Mouse (Mus musculus): ENCODE results near the gene Mgam.
"Not testable (repeated sequence)": the region's sequence is repeated elsewhere in the genome, so short reads cannot be mapped to it uniquely, and the experiment has no call there.

The Mgam gene

DNA sequence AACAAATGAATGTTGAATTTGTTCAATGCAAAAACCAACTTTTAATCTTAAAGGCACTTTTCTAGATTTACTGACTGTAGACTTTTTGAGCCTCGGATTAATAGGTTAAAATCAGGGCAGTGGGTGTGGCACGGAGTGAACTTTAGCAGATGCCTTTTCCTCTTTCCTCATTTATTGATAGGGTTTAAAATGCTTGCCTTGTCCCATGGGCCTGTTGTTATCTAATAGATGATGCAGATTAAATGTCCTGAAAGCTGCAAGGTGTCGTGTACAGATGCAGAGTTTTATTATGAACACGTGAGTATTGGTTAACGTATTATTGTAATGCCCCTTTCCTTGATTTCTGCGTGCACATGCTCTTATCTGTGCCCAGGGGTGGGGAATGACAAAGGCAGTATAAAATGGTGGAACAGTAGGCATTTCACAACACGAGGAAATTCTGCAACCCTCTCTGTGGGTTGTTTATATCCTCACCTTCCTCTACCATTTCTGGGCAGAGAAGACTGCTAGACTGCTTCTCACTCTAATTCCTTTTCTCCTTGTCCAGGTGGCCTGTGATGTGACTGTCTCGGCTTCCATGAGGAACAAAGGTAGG lies at the start of gene Mgam:
TSS of gene Mgam (plus strand) at position 426 of the 595 bp plus-strand sequence.
- no peak for DNase-seq (ENCODE audit: low read depth, low spot score)

DNA sequence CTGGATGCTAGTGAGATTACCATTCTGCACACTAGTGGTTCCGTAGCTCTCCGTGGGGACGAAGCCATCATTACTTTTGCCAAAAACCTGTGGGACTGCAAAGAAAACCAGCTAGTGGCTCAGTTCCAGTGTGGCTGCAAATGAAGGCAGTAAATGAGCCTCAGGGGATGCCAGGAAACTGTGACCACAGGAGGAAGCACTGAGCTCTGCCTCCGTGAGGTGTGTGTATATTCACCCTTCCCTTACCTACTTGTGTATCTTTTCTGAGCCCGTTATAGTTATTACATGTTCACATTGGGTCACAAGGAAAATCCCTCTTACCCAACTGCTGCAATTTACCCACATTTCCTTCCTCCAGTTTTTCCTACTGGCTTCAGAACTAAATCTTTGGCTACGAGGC lies 44.3 kb upstream of the Mgam start:
- no peak for DNase-seq (ENCODE audit: low read depth, low spot score)

DNA sequence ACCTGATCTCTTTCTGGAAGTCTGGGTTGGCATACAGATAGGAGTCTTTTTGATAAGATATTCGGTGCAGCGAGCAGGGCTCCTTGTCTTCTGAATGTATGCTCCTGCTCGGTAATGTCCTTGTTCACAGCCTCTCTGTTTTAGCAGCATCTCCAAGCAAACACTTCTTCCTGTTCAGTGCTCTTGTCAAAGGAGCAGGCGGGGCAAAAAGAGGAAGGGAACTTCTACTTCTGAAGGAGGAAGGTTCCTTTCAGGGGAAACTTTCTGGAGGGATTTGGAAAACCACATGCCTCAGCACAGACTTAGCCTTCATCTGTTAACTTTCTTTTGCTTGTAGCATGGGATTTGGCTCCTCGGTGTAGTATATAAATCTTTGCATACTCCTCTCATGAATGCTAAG lies 43.0 kb upstream of the Mgam start, which contains the start of gene Clec5a:
TSS of gene Clec5a (minus strand) at position 177 of the 400 bp plus-strand sequence.
- DNase-seq (ENCODE audit: low read depth, low spot score): no peak

DNA sequence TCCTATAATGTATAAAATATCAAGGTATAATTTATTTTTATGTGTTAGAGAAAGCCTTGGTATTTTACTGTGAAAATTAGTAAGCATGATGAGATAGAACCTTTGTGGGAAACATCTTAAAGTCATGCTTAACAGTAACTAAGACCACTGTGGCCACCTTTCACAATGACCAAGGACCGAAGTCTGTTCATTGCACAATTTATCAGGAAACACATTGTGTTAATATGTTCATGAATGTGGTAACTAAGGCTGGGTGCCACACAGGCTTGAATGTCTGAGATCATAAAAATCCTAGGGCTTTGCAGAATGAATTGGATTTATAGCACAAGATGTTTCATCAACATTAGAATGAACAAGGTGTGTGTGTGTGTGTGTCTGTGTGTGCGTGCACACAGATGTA lies 40.3 kb upstream of the Mgam start:
- DNase-seq (ENCODE audit: low read depth, low spot score): no peak

DNA sequence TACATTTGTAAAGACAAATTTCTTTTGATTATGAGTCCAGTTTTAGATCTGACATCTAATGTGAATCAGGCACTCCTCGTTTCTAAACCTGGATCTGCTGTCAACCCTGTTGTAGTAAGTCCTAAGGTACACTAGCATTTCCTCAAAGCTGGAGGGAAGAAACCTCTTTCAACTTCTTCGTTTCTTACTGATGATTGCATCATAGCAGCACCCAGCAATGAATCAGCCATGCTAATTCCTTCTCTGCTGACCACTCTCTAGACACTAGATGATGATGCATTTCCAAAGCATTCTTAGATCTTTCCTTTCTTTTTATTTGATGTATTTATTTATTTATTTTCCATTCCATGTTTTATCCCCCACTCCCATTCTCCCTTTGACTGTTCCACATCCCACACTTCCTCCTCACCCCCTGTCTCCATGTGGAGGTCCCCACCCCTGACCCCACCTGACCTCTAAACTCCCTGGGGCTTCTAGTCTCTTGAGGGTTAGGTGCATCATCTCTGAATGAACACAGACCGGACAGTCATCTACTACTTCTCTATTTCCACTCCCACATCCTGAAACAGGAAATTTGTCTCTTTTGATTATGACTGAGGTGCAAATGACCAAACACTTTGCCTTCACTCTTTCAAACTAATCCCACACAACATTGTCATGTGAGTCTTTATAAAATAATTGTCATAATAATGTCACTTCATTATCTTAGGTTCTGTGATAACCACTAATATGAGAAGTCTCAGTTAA lies 33.7 kb upstream of the Mgam start:
- DNase-seq (ENCODE audit: low read depth, low spot score): peak; percentile 69

DNA sequence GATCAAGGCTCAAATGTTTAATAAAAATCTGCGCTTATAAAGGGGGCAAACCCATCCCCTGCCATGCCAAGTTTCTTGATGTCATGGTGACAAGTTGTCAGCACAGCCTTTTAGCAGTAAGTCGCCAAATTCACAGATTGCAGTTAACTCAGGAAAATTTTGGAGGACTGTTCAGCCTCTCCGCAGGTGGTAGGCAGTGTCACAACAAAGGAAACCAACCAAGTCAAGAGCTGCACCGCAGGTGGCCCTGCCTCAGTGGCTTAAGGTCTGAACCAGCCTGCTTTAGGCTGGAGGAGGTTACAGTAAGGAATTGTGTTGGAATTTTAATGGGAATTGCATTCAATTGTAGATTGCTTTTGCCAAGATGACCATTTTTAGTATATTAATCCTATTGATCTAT lies 30.1 kb upstream of the Mgam start:
- not testable (repeated sequence) for DNase-seq (ENCODE audit: low read depth, low spot score)

DNA sequence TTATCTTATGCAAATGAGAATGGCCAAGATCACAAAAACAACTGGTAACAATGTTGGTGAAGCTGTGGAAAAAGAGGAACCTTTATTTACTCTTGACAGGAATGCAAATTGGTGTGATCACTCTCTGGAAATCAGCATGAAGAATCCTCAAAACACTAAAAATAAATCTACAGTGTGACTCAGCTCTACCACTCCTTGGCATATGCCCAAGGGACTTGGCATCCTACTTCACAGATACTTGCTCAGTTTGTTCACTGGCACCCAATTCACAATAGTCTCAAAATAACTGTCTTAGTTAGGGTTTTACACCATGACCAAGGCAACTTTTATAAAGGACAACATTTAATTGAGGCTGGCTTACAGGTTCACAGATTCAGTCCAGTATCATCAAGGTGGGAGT lies 21.2 kb upstream of the Mgam start:
- peak; percentile 72 for DNase-seq (ENCODE audit: low read depth, low spot score)

DNA sequence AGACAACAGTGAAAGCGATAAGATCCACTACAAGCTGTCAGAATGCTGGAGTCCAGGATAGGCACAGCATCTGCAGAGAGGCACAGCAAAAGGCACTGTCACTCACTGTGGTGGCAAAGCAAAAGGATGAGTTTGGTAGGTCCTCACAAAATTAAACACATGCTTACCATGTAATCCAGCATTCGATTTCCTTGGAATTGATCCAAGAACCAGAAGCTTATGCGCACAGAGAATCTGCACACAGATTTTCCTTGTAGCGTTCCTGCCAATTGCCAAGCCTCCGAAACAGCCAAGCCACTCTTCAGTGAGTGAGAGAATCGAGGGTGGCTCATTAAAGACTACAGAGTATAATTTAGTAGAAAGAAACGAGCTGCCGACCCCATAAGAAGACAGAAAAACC lies 18.4 kb upstream of the Mgam start:
- DNase-seq (ENCODE audit: low read depth, low spot score): no peak

DNA sequence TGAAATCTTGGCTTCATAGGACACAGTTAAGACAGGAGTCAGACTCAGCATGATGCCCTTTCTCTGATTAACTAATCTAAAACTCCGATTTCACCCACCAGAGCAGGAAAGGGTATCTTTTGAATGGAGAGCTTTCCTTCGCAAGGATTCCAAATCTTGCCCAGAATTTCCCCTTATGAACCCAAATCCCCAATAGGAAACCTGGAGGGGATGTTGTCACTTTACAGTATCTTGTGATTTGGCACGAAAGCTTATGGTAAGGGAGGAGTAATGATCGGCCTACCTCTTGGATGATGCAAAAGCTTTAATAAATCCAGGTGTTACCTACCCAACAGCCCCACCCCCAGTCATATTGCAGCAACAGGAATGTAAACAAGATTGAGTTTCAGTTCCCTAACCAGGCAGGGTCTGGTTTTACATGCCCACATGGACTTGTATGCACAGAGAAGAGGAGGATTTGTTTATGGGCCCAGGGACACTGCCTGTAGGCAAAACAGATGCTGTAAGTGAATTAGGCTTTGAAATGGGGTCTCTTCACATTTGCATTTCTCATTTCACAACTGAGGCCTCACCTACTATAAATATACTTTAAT lies 15.3 kb upstream of the Mgam start, which contains the start of gene Tas2r138:
TSS of gene Tas2r138 (minus strand) at position 51 of the 593 bp plus-strand sequence.
- no peak for DNase-seq (ENCODE audit: low read depth, low spot score)

DNA sequence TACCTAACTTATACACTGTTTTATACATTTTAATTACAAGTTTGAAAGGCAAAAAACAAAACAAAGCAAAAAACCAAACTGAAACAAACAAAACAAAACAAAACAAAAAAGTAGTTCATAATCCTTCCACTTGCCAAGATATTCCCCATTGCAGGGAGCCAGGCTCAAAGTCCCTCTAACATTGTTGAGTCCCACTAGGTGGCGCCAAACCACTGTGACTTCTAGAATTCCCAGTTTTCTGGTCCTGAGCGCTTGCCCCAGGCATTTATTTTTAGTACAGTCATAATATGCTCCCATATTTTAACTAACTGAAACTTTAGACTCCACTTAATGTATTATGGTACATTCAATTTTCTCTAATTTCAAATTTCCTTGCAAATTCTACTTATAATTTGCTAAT lies 10.7 kb upstream of the Mgam start:
- peak; percentile 88 for DNase-seq (ENCODE audit: low read depth, low spot score)

DNA sequence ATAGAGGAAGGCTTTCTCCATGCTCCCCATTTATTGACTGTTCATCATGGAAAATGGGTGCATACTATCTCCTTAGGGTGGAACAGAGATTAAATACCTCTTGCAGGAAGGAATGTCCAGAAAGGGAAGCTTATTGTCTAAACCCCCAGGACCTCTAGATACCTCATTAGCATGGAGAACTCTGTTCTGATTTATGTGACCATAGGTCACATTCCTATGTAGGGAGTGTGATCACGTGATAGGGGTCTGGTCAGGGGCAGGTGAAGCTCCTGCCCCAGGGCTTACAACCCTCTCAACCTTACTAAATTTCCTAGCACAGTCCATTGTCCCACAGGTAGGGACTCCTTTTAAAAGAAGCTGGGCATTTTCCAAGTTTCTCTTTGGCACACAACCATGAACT lies 2.5 kb upstream of the Mgam start:
- no peak for DNase-seq (ENCODE audit: low read depth, low spot score)

DNA sequence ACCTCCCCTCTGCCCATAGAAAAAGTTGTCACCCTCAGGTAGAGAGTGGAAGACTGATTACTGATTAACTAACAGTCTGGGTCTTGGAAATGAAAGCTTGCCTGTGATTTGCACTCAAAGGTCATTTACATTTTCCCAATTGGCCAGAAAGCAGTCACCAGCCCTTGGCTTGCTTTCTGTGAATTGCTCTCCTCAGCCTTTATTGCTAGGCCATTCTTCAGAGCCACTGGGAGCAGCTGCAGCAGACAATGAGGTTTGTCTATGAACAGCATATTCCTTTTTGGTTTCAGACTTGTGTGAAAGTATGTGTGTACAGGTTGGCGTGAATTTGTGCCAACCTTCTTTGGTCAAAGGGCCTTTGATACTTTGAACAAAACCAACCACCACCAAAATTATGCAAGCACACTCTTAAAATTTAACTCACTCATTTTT lies 6.0 kb downstream of the Mgam start:
- DNase-seq (ENCODE audit: low read depth, low spot score): no peak

DNA sequence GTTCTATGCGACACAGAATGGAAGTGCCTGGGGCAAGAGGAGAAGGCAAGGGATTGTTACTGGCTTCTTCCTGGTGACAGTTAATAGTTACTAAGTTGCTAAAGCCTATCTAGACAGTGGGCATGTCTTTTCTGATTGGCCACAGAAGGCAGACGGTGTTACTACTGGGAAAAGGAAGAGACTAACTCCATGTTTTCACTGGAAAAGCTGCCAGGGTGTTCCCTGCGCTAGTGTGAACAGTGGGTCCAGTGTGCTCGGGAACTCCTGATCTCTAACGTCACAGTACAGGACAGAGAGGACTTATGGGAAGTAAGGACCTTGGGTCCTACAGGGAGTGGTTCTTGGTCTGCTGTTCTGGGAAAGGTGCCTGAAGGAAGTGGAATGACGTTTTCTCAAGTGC lies 6.9 kb downstream of the Mgam start:
- DNase-seq (ENCODE audit: low read depth, low spot score): no peak

DNA sequence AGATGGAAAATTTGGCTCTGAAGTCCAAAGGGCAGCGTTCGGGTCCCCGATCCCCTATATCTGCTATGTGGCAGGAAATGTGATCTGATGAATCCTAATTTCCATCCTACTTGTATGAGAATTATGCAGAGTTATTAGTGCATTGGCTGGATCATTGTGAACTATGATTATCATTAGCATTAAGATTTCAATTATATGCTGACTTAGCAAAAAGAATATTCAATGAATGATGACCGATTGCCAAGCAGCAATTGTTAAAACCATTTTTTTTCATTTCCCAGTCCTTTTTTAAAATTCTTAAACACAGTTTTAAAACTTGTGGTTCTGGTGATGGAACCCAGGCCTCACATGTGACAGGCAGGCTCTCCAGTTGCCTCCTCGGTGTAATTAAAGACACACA lies 9.1 kb downstream of the Mgam start:
- DNase-seq (ENCODE audit: low read depth, low spot score): no peak

DNA sequence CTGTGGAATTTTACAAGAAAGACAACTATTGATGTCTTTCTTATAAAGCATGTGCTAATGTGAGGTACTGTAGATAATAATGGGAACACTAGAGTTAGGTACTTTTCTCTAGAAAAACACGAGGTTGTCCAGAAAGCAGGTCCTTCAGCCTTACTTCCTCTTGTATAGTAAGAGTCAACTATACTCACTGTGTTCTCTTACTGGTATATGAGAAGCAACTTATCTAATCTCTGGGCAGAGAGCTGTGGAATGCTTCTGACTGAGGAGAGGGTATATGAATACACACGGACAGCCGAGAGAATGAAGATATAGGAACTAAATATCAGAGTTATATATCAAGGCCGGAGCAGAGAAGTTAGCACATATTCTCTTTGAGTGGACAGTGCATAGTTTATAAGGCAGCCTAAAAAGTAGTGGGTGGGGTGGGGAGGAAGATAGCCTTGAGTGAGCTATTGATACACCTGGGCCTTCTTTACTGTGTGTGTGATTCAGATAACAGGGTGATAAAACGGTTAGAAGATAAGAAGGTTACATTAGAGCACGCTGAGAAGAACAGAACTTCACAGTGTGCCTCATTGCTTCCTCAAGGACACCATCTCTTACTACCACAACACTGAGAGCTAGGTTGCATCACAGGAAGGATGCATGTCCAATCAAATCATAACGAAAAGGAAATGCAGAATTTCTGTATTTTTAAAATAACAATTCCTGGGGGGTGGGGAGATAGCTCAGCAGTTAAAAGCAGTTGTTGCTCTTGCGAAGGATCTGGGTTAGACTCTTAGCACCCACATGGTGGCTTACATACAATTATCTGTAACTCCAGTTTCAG lies 12.3 kb downstream of the Mgam start:
- no peak for DNase-seq (ENCODE audit: low read depth, low spot score)

DNA sequence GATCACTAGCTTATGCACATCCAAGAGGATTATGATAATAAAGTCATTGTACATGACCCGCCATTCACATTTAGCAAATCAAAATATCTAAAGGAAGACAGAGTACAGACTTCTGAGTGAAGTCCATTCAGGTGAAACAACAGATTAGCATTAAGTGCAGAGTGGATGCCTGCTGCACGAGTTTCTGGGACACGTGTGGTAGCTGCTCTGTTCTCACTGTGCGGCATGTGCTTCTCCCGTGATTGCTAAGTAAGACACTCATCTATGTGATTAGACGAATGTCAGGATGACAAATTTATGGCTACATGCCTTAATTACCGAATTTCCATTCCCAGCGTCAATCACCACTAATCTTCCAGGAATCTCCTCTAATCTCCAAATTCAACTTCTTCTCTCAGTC lies 17.1 kb downstream of the Mgam start:
- DNase-seq (ENCODE audit: low read depth, low spot score): no peak

DNA sequence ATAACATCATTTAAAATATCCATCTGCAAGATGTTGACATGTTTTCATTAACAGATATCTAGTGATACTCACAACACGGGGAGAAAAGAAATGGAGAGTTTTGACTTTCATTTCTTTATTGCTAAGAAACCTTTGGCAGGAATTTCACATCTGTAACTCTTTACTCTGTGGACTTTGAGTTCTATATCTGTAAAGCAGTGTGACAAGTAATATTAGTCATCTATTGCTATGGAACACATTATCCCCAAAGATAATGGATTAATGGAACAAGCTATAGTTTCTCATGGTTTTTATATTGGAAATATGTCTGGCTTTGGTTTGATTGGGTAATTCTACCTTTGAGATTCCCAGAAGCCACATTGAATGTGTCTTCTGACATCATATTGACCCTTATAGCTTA lies 22.3 kb downstream of the Mgam start:
- DNase-seq (ENCODE audit: low read depth, low spot score): no peak

DNA sequence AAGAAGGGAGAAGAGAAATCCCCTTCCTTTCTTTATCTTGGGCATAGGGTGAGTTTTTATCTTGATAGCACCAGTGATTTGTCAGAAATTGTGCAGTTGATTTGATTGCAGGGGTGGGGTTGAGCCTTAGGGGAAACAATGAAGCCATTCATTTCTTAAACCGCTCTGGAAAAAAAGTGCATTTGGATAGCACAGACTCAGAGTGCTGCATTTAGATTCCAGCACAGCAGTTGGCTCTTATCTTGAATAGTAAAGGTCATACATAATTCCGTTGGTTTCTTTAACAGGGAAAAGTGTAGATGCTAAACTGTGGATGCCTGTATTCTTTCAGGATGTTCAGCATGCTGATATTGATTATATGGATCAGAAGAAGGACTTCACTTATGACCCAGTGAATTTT lies 32.3 kb downstream of the Mgam start:
- no peak for DNase-seq (ENCODE audit: low read depth, low spot score)

DNA sequence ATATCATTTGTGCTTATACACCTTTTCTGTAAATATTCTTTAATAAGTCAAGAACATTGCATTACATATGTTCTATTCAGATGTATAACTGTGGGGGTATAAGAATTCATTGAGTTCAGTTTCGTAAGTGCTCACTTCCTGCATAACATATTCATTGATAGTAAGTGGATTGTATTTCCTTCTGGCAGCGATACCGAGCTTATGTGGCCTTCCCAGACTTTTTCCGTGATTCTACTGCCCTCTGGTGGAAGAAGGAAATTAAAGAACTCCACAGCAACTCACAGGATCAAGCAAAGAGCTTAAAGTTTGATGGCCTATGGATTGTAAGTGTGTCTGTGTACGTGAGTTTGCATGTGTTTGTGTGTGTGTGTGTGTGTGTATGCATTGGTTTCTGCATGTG lies 60.5 kb downstream of the Mgam start:
- peak; percentile 91 for DNase-seq (ENCODE audit: low read depth, low spot score)

DNA sequence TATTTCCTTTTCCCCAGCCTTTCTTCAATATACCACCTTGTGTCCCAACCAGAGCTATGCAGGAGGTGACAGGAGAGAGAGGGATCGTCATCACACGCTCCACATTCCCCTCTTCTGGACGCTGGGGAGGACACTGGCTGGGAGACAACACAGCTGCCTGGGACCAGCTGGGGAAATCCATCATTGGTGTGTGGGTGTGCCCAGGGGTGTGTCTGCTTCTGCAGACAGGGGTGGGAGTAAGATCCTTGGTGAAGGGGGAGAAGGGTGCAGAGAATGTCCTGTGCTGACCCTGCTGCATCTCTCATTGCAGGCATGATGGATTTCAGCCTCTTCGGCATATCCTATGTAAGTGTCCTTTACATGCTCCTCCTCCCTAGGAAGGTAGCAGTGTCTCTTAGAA lies 63.4 kb downstream of the Mgam start:
- not testable (repeated sequence) for DNase-seq (ENCODE audit: low read depth, low spot score)

DNA sequence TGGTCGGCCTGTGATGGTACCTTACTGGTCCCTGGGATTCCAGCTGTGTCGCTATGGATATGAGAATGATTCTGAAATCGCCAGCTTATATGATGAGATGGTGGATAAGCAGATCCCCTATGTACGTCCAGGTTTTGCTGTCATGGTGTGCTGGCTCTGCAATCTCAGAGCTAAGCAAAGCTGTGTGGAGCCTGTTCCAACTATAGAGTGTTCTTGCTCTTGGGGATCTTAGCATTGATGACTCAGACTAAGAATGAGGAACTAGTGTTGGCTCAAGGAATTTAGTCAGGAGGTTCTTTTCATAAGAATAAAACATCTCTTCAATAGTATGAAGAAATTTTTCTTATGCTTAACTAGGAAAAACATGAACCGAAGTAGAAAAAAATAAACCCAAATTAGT lies 84.9 kb downstream of the Mgam start:
- not testable (repeated sequence) for DNase-seq (ENCODE audit: low read depth, low spot score)

DNA sequence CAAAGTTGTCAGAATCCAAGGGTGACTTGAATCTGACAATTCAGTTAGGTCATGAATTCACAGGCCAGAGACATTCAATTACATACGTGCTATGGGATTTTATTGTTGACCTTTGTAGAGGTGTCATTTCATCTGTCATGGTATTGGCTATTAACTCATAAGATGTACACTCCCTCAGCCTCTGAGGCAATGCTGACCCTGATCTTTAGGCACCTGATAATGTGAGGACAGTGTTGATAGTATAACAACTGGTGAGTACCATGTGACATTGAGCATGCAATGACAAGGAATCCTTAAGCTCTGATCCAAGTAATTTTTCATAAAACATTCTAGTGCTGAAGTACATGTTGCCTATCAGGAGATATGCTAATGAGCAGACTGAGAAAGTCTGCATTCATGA lies 87.1 kb downstream of the Mgam start:
- no peak for DNase-seq (ENCODE audit: low read depth, low spot score)

Data from 3T3-L1 (cell line).